Mouse (Mus musculus): ENCODE measurements around the gene Hpse.

DNA sequence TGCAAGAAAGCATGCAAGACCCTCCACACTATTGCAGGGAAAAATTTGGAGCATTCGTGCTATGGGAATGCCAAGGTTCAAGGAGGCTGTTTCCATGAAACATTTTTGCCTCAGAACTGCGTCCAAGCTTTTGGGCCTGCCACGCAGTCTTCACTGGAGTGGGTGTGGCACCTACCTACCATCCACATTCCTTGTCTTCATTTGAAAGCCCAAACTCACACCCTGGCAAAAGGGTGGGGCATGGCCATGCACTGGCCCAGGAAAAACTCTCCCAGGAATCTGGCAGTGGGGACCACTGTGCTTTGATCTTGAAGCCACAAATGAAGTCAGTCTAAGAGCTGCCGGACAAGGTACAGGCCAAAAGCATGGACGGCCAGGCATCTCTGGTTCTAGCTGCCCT lies 38.6 kb upstream of the Hpse start:
- TF ChIP-seq GATA1 (IDR thresholded peaks at IDR 0.05; ENCODE audit: low read length) (no peak), TAL1 (IDR thresholded peaks at IDR 0.05; ENCODE audit: low read length) (no peak)

Measured in erythroblast, embryonic 14.5 days (primary cell).